Mouse (Mus musculus): ENCODE results near the gene Elac2. TPM values are rescaled to one million over a fixed set of nuclear protein-coding genes. Genes with fewer than 3 reads are reported as not detected.

Gene Elac2
- total and polyA plus RNA-seq, 3 experiments = 73.1 to 112 (median 90.4) TPM

DNA sequence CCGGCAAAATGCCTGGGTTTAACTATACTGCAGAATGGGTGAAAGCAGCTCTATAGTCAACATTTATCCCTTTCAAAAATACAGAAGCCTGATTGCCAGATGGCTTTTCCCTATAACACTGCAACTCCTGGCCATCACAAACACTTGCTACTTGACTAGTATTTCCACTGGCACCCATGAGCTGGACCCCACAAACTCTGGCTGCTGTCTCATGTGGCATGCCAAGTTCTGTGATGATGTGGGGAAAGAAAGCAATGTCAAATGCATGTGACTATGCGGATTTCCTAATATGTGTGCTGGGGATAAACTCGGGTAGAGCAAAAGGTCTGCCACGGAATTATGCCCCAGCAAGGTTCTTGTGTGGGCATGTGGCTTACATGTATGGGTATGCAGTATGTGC lies 27.2 kb downstream of the Elac2 start:
- Histone ChIP-seq H3K27ac (ENCODE audit: control insufficient read depth, low read depth, low read length) (no peak overlapping the region), H3K27me3 (ENCODE audit: control insufficient read depth in 1 of 2, insufficient read depth in 2 of 2, low read length in 2 of 2) (no peaks in the 10 kb centered on the region), H3K9ac (ENCODE audit: control insufficient read depth, low read depth, low read length, poor library complexity, severe bottlenecking) (no peak overlapping the region), H3K36me3 (ENCODE audit: control insufficient read depth in 1 of 2, insufficient read depth in 2 of 2, low read length in 2 of 2) (no peaks in the 10 kb centered on the region; a peak in 1 of 4 replicates), H3K79me2 (ENCODE audit: control insufficient read depth, insufficient read depth, low read length, poor library complexity) (no peaks in the 10 kb centered on the region), H3K4me3 (ENCODE audit: control insufficient read depth in 1 of 2, insufficient read depth in 1 of 2, low read depth in 2 of 2, low read length in 2 of 2) (no peak overlapping the region), H3K9me3 (replicated peaks; ENCODE audit: insufficient read depth, low read length) (no peaks in the 10 kb centered on the region), H3K4me1 (ENCODE audit: control insufficient read depth in 1 of 2, insufficient read depth in 2 of 2, low read length in 2 of 2) (no peaks in the 10 kb centered on the region)
- no peak for DNase-seq (ENCODE audit: low read depth, low spot score)
- TF ChIP-seq ZNF384 (IDR thresholded peaks at IDR 0.05; ENCODE audit: low read depth, low read length) = no peak

DNA sequence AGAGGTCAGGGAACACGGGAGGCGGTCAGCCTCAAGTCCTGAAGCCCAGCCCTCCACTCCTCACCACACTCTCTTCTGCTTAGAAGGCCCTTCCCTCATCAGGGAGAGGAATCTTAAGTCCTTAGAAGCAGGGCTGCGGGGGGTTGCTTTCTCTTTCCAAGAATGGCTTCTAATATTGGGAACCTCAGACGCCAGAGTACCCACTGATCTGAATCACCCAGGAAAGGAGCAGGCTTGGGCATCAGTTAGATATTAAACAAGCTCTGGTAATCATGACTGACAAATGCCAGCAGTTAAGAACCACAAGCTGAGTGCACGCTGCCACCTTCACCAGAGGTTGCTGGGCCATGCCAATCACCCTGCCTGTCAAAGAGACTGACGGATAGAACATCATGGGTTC lies 35.1 kb downstream of the Elac2 start:
- no peaks in the 10 kb centered on the region for H3K9me3 ChIP-seq (replicated peaks; ENCODE audit: insufficient read depth, low read length)
- H3K27me3 ChIP-seq (ENCODE audit: control insufficient read depth in 1 of 2, insufficient read depth in 2 of 2, low read length in 2 of 2) = no peaks in the 10 kb centered on the region
- no peak overlapping the region for H3K27ac ChIP-seq (ENCODE audit: control insufficient read depth, low read depth, low read length)
- no peak for DNase-seq (ENCODE audit: low read depth, low spot score)
- H3K79me2 ChIP-seq (ENCODE audit: control insufficient read depth, insufficient read depth, low read length, poor library complexity) = no peaks in the 10 kb centered on the region
- no peaks in the 10 kb centered on the region for H3K36me3 ChIP-seq (ENCODE audit: control insufficient read depth in 1 of 2, insufficient read depth in 2 of 2, low read length in 2 of 2)
- H3K4me3 ChIP-seq (ENCODE audit: control insufficient read depth in 1 of 2, insufficient read depth in 1 of 2, low read depth in 2 of 2, low read length in 2 of 2) = no peak overlapping the region
- no peak overlapping the region for H3K9ac ChIP-seq (ENCODE audit: control insufficient read depth, low read depth, low read length, poor library complexity, severe bottlenecking)
- TF ChIP-seq UBTF (IDR thresholded peaks at IDR 0.05; ENCODE audit: borderline replicate concordance, insufficient read depth, low read depth, low read length) = no peak
- no peak for TF ChIP-seq RAD21 (IDR thresholded peaks at IDR 0.05; ENCODE audit: low read depth, low read length)
- no peak for TF ChIP-seq NELFE (IDR thresholded peaks at IDR 0.05; ENCODE audit: low read depth, low read length)
- no peak for TF ChIP-seq USF2 (IDR thresholded peaks at IDR 0.05; ENCODE audit: borderline replicate concordance in 1 of 2, insufficient read depth in 1 of 2, low read depth in 1 of 2, low read length in 2 of 2)
- no peak for TF ChIP-seq MEF2A (IDR thresholded peaks at IDR 0.05; ENCODE audit: extremely low read depth, insufficient replicate concordance, low read depth, low read length, poor library complexity, severe bottlenecking)
- no peak for TF ChIP-seq E2F4 (IDR thresholded peaks at IDR 0.05; ENCODE audit: borderline replicate concordance, low read depth, low read length)
- no peak for TF ChIP-seq ZKSCAN1 (IDR thresholded peaks at IDR 0.05; ENCODE audit: low read depth, low read length)
- no peaks in the 10 kb centered on the region for H3K4me1 ChIP-seq (ENCODE audit: control insufficient read depth in 1 of 2, insufficient read depth in 2 of 2, low read length in 2 of 2)

DNA sequence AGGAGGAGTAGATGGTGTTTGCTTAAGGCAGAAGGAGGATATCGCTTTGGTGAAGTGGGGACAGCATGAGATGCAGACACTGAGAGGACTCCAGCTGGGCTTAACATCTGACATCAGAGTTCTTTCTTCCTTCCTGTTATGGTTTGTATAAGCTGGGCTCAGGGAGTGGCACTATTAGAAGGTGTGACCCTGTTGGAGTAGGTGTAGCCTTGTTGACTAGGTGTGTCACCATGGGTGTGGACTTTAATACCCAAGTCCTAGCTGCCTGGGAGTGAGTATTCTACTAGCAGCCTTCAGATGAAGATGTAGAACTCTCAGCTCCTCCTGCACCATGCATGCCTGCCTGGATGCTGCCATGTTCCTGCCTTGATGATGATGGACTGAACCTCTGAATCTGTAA lies 37.9 kb downstream of the Elac2 start:
- H3K27me3 ChIP-seq (ENCODE audit: control insufficient read depth in 1 of 2, insufficient read depth in 2 of 2, low read length in 2 of 2) = 0 out of 4 replicates have a peak, but pooled peaks cover 0 to 1% of the 10 kb centered on the region in 2 experiments
- no peaks in the 10 kb centered on the region for H3K9me3 ChIP-seq (replicated peaks; ENCODE audit: insufficient read depth, low read length)
- no peak overlapping the region for H3K9ac ChIP-seq (ENCODE audit: control insufficient read depth, low read depth, low read length, poor library complexity, severe bottlenecking)
- TF ChIP-seq EP300 (IDR thresholded peaks at IDR 0.05; ENCODE audit: low read depth in 1 of 2, low read length in 2 of 2) (no peak), MYB (IDR thresholded peaks at IDR 0.05; ENCODE audit: low read depth, low read length) (no peak), MAFK (IDR thresholded peaks at IDR 0.05; ENCODE audit: borderline replicate concordance, low read depth, low read length) (no peak), SMC3 (IDR thresholded peaks at IDR 0.05; ENCODE audit: low read depth, low read length) (no peak), CTCF (IDR thresholded peaks at IDR 0.05 in 2 of 3, conservative IDR thresholded peaks at IDR 0.05 in 1 of 3; ENCODE audit: control insufficient read depth in 1 of 3, insufficient read depth in 1 of 3, low read depth in 2 of 3, low read length in 3 of 3, poor library complexity in 1 of 3, severe bottlenecking in 1 of 3) (no peak), USF2 (IDR thresholded peaks at IDR 0.05; ENCODE audit: borderline replicate concordance in 1 of 2, insufficient read depth in 1 of 2, low read depth in 1 of 2, low read length in 2 of 2) (no peak), HCFC1 (IDR thresholded peaks at IDR 0.05; ENCODE audit: low read depth, low read length) (no peak), TCF12 (IDR thresholded peaks at IDR 0.05; ENCODE audit: low read depth, low read length) (no peak), GABPA (IDR thresholded peaks at IDR 0.05; ENCODE audit: low read depth, low read length) (no peak), TAL1 (IDR thresholded peaks at IDR 0.05; ENCODE audit: low read length) (no peak), UBTF (IDR thresholded peaks at IDR 0.05; ENCODE audit: borderline replicate concordance, insufficient read depth, low read depth, low read length) (no peak), JUND (IDR thresholded peaks at IDR 0.05; ENCODE audit: low read depth, low read length) (no peak), POLR2A (IDR thresholded peaks at IDR 0.05; ENCODE audit: control insufficient read depth in 1 of 2, insufficient read depth in 1 of 2, low read depth in 1 of 2, low read length in 2 of 2, poor library complexity in 1 of 2) (no peak), MYC (IDR thresholded peaks at IDR 0.05; ENCODE audit: low read depth, low read length) (no peak), RCOR1 (IDR thresholded peaks at IDR 0.05; ENCODE audit: low read depth, low read length) (no peak)
- no peak overlapping the region for H3K4me3 ChIP-seq (ENCODE audit: control insufficient read depth in 1 of 2, insufficient read depth in 1 of 2, low read depth in 2 of 2, low read length in 2 of 2)
- DNase-seq (ENCODE audit: low read depth, low spot score) = no peak
- H3K27ac ChIP-seq (ENCODE audit: control insufficient read depth, low read depth, low read length) = no peak overlapping the region
- no peaks in the 10 kb centered on the region for H3K36me3 ChIP-seq (ENCODE audit: control insufficient read depth in 1 of 2, insufficient read depth in 2 of 2, low read length in 2 of 2)
- H3K79me2 ChIP-seq (ENCODE audit: control insufficient read depth, insufficient read depth, low read length, poor library complexity) = no peaks in the 10 kb centered on the region
- no peaks in the 10 kb centered on the region for H3K4me1 ChIP-seq (ENCODE audit: control insufficient read depth in 1 of 2, insufficient read depth in 2 of 2, low read length in 2 of 2)

All from MEL (cell line).